Mouse (Mus musculus) kidney, postnatal 0 days (tissue): Measurements from ENCODE around the gene Ksr1. TPM values are rescaled to one million over a fixed set of nuclear protein-coding genes. Genes with fewer than 3 reads are reported as not detected.
A peak's percentile ranks its signal among the peaks of the same experiment; 100 is the strongest.

Experiments
- ATAC-seq: fragments of 200-750 bp; cut with Nextera tagmentation; replicated peaks from 2 replicates; pipeline ENCODE4 v1.8.0; 2017; ENCODE audit warnings: low read depth, moderate number of reproducible peaks, moderate TSS enrichment, moderate library complexity; ENCODE audit not compliant: low FRiP score
- DNase-seq: peaks from one replicate; pipeline ENCODE4 v3.0.0-alpha.2; 2016; ENCODE audit warnings: low spot score
- H3K27ac ChIP-seq: fragments of 300-500 bp; sonication (generic); 2 replicates; pipeline ENCODE4 v1.5.1; 2014; ENCODE audit warnings: mild to moderate bottlenecking
- H3K27me3 ChIP-seq: fragments of 300-500 bp; sonication (generic); 2 replicates; pipeline ENCODE4 v1.6.1; 2014; ENCODE audit warnings: low read length, mixed read lengths; ENCODE audit not compliant: insufficient read depth
- H3K36me3 ChIP-seq: fragments of 300-500 bp; sonication (generic); 2 replicates; pipeline ENCODE4 v1.6.1; 2014; ENCODE audit warnings: low read length, mixed read lengths; ENCODE audit not compliant: insufficient read depth
- H3K4me1 ChIP-seq: fragments of 300-500 bp; sonication (generic); replicated peaks from 2 replicates; pipeline ENCODE4 v1.6.1; 2014; ENCODE audit warnings: antibody characterized with exemption, low read length, mixed read lengths; ENCODE audit not compliant: insufficient read depth
- H3K4me2 ChIP-seq: fragments of 300-500 bp; sonication (generic); 2 replicates; pipeline ENCODE4 v1.6.1; 2014; ENCODE audit warnings: mild to moderate bottlenecking, low read length, moderate library complexity, mixed read lengths
- H3K4me3 ChIP-seq: fragments of 300-500 bp; sonication (generic); replicated peaks from 2 replicates; pipeline ENCODE4 v1.5.1; 2014; ENCODE audit warnings: low read depth, low read length
- H3K9ac ChIP-seq: fragments of 300-500 bp; sonication (generic); 2 replicates; pipeline ENCODE4 v1.6.1; 2014; ENCODE audit warnings: low read depth, low read length
- H3K9me3 ChIP-seq: fragments of 300-500 bp; sonication (generic); replicated peaks from 2 replicates; pipeline ENCODE4 v1.6.1; 2016; ENCODE audit warnings: low read length, inconsistent platforms, mixed read lengths
- CTCF ChIP-seq: IDR thresholded peaks from 2 replicates; pipeline ENCODE4 v1.5.1; 2016; ENCODE audit warnings: antibody characterized with exemption, low read depth, mild to moderate bottlenecking, moderate library complexity
- WGBS: fragments of 180-500 bp; shearing (Covaris S2); extraction: QIAGEN DNeasy Blood & Tissue Kit; methylation state at CpG from one replicate; pipeline ENCODE4 v1.1.7; 2014; 5-methylcytosine and 5-hydroxymethylcytosine counted together
- polyA plus RNA-seq: library from polyadenylated mRNA; unstranded; fragments of >200 nt; fragmentation: Nextera tagmentation; extraction: Ambion mirVana; gene quantifications from 2 replicates; pipeline ENCODE4 v1.2.1, GENCODE M21; 2015

The Ksr1 gene
- polyA plus RNA-seq, 1 experiment from 2014 or later = 1.8 TPM

- TF ChIP-seq CTCF = no peak
- DNase-seq (no peak), ATAC-seq (no peak)
- Histone ChIP-seq H3K27ac (no peak overlapping the region), H3K36me3 (no peaks in the 10 kb centered on the region), H3K4me1 (no peaks in the 10 kb centered on the region; the same call in 1 of the 2 replicates), H3K9ac (no peak overlapping the region), H3K4me3 (no peak overlapping the region), H3K4me2 (no peak overlapping the region), H3K27me3 (no peaks in the 10 kb centered on the region), H3K9me3 (no peaks in the 10 kb centered on the region)
- WGBS = 66% methylated on average over 5 of the region's 5 CpGs
These were observed 13.2 kb downstream of the Ksr1 start for GRCm38 (mm10) chr11:79133051-79133450.

GRCm38 (mm10) chr11:79131949-79132411 lies 14.2 kb downstream of the Ksr1 start:
- Histone ChIP-seq H3K27ac (no peak overlapping the region), H3K9me3 (no peaks in the 10 kb centered on the region), H3K4me2 (no peak overlapping the region), H3K4me3 (no peak overlapping the region), H3K36me3 (no peaks in the 10 kb centered on the region), H3K27me3 (no peaks in the 10 kb centered on the region), H3K4me1 (no peaks in the 10 kb centered on the region; the same call in 1 of the 2 replicates), H3K9ac (no peak overlapping the region)
- 42% methylated on average over 9 of the region's 9 CpGs for WGBS
- no peak for TF ChIP-seq CTCF
- peak; percentile 78 for ATAC-seq
- DNase-seq = no peak

- 65% methylated on average over 13 of the region's 13 CpGs for WGBS
- ATAC-seq (no peak), DNase-seq (no peak)
- H3K27me3 ChIP-seq = no peaks in the 10 kb centered on the region
- no peaks in the 10 kb centered on the region for H3K9me3 ChIP-seq
- H3K4me2 ChIP-seq = no peak overlapping the region
- TF ChIP-seq CTCF = no peak
- no peaks in the 10 kb centered on the region for H3K36me3 ChIP-seq
- H3K4me3 ChIP-seq = no peak overlapping the region
- no peak overlapping the region for H3K9ac ChIP-seq
- no peak overlapping the region for H3K27ac ChIP-seq
- H3K4me1 ChIP-seq = 0 out of 2 replicates have a peak, but pooled peaks cover 3% of the 10 kb centered on the region
These were observed 16.5 kb downstream of the Ksr1 start for GRCm38 (mm10) chr11:79129388-79130356.

- WGBS = 87% methylated on average over 7 of the region's 7 CpGs
- no peaks in the 10 kb centered on the region for H3K36me3 ChIP-seq
- no peaks in the 10 kb centered on the region for H3K27me3 ChIP-seq
- no peaks in the 10 kb centered on the region for H3K9me3 ChIP-seq
- no peak for TF ChIP-seq CTCF
- H3K27ac ChIP-seq = no peak overlapping the region
- H3K4me1 ChIP-seq = 0 out of 2 replicates have a peak, but pooled peaks cover 3% of the 10 kb centered on the region
- H3K9ac ChIP-seq = no peak overlapping the region
- no peak overlapping the region for H3K4me2 ChIP-seq
- H3K4me3 ChIP-seq = no peak overlapping the region
- no peak for ATAC-seq
- no peak for DNase-seq
These were observed 18.0 kb downstream of the Ksr1 start for GRCm38 (mm10) chr11:79128233-79128632.

DNA sequence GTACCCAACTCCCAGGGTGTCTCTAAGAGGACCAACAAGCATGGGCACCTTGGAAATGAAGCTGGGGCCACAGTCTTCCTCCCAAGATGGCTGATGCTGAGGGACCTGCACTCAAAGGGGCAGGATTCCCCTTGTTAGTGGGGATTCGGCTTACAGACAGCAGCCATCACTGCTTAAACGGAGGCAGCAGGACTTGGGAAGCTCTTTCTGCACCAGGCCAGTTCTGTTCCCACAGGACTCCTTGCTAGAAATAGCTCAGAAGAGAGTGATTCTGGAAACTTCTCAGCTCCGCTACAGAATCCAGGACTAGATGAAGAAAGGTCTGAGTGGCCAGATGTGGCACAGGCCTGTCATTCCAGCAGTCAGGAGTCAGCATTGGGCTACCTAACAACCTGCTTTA lies 19.2 kb downstream of the Ksr1 start:
- H3K27ac ChIP-seq = no peak overlapping the region
- no peak for ATAC-seq
- no peaks in the 10 kb centered on the region for H3K36me3 ChIP-seq
- no peak for DNase-seq
- no peak overlapping the region for H3K4me2 ChIP-seq
- no peak overlapping the region for H3K9ac ChIP-seq
- no peak for TF ChIP-seq CTCF
- H3K9me3 ChIP-seq = no peaks in the 10 kb centered on the region
- 87% methylated on average over 3 of the region's 3 CpGs for WGBS
- H3K4me3 ChIP-seq = no peak overlapping the region
- peaks cover 3% of the 10 kb centered on the region; the same call in 1 of the 2 replicates for H3K4me1 ChIP-seq
- H3K27me3 ChIP-seq = no peaks in the 10 kb centered on the region

GRCm38 (mm10) chr11:79125775-79126174 lies 20.4 kb downstream of the Ksr1 start:
- H3K36me3 ChIP-seq = no peaks in the 10 kb centered on the region
- H3K27me3 ChIP-seq = no peaks in the 10 kb centered on the region
- no peak overlapping the region for H3K27ac ChIP-seq
- no peak overlapping the region for H3K4me2 ChIP-seq
- no peaks in the 10 kb centered on the region for H3K9me3 ChIP-seq
- no peak for TF ChIP-seq CTCF
- no peak for DNase-seq
- no peak overlapping the region for H3K9ac ChIP-seq
- no peak for ATAC-seq
- 48% methylated on average over 8 of the region's 8 CpGs for WGBS
- peaks cover 3% of the 10 kb centered on the region; the same call in 1 of the 2 replicates for H3K4me1 ChIP-seq
- H3K4me3 ChIP-seq = no peak overlapping the region
